Mouse (Mus musculus): ENCODE results near the gene Ptprm. TPM values are rescaled to one million over a fixed set of nuclear protein-coding genes. Genes with fewer than 3 reads are reported as not detected.

Gene Ptprm
- polyA plus RNA-seq, 1 experiment = 28.1 TPM

- TF ChIP-seq POLR2A (IDR thresholded peaks at IDR 0.05; ENCODE audit: low read depth, low read length) = no peak
- TF ChIP-seq CTCF (IDR thresholded peaks at IDR 0.05; ENCODE audit: borderline replicate concordance, insufficient read depth, low read length) = no peak
- H3K4me1 ChIP-seq (ENCODE audit: control insufficient read depth, insufficient read depth, low read length) = no peaks in the 10 kb centered on the region
- H3K27ac ChIP-seq (ENCODE audit: insufficient read depth, low read length) = no peak overlapping the region
- H3K4me3 ChIP-seq (ENCODE audit: insufficient read depth, low read length) = no peak overlapping the region
Observed at GRCm38 (mm10) chr17:66909901-66910300, 444.4 kb downstream of the Ptprm start.

- H3K4me1 ChIP-seq (ENCODE audit: control insufficient read depth, insufficient read depth, low read length) = no peaks in the 10 kb centered on the region
- H3K27ac ChIP-seq (ENCODE audit: insufficient read depth, low read length) = no peak overlapping the region
- no peak overlapping the region for H3K4me3 ChIP-seq (ENCODE audit: insufficient read depth, low read length)
- TF ChIP-seq POLR2A (IDR thresholded peaks at IDR 0.05; ENCODE audit: low read depth, low read length) = no peak
- no peak for TF ChIP-seq CTCF (IDR thresholded peaks at IDR 0.05; ENCODE audit: borderline replicate concordance, insufficient read depth, low read length)
Observed at GRCm38 (mm10) chr17:66908921-66909320, 445.3 kb downstream of the Ptprm start.

- TF ChIP-seq POLR2A (IDR thresholded peaks at IDR 0.05; ENCODE audit: low read depth, low read length) (no peak), CTCF (IDR thresholded peaks at IDR 0.05; ENCODE audit: borderline replicate concordance, insufficient read depth, low read length) (no peak)
- no peak overlapping the region for H3K4me3 ChIP-seq (ENCODE audit: insufficient read depth, low read length)
- no peaks in the 10 kb centered on the region for H3K4me1 ChIP-seq (ENCODE audit: control insufficient read depth, insufficient read depth, low read length)
- no peak overlapping the region for H3K27ac ChIP-seq (ENCODE audit: insufficient read depth, low read length)
Observed at GRCm38 (mm10) chr17:66894181-66894580, 460.1 kb downstream of the Ptprm start.

GRCm38 (mm10) chr17:66891916-66892315, 462.3 kb downstream of the Ptprm start:
- Histone ChIP-seq H3K27ac (ENCODE audit: insufficient read depth, low read length) (no peak overlapping the region), H3K4me1 (ENCODE audit: control insufficient read depth, insufficient read depth, low read length) (no peaks in the 10 kb centered on the region), H3K4me3 (ENCODE audit: insufficient read depth, low read length) (no peak overlapping the region)
- no peak for TF ChIP-seq POLR2A (IDR thresholded peaks at IDR 0.05; ENCODE audit: low read depth, low read length)
- TF ChIP-seq CTCF (IDR thresholded peaks at IDR 0.05; ENCODE audit: borderline replicate concordance, insufficient read depth, low read length) = no peak

GRCm38 (mm10) chr17:66891067-66891862, 463.0 kb downstream of the Ptprm start:
- Histone ChIP-seq H3K27ac (ENCODE audit: insufficient read depth, low read length) (no peak overlapping the region), H3K4me3 (ENCODE audit: insufficient read depth, low read length) (no peak overlapping the region), H3K4me1 (ENCODE audit: control insufficient read depth, insufficient read depth, low read length) (no peaks in the 10 kb centered on the region)
- no peak for TF ChIP-seq CTCF (IDR thresholded peaks at IDR 0.05; ENCODE audit: borderline replicate concordance, insufficient read depth, low read length)
- TF ChIP-seq POLR2A (IDR thresholded peaks at IDR 0.05; ENCODE audit: low read depth, low read length) = no peak

- no peaks in the 10 kb centered on the region for H3K4me1 ChIP-seq (ENCODE audit: control insufficient read depth, insufficient read depth, low read length)
- no peak for TF ChIP-seq POLR2A (IDR thresholded peaks at IDR 0.05; ENCODE audit: low read depth, low read length)
- H3K27ac ChIP-seq (ENCODE audit: insufficient read depth, low read length) = no peak overlapping the region
- no peak overlapping the region for H3K4me3 ChIP-seq (ENCODE audit: insufficient read depth, low read length)
Observed at GRCm38 (mm10) chr17:66882304-66882703, 472.0 kb downstream of the Ptprm start.

- Histone ChIP-seq H3K27ac (ENCODE audit: insufficient read depth, low read length) (no peak overlapping the region), H3K4me1 (ENCODE audit: control insufficient read depth, insufficient read depth, low read length) (no peaks in the 10 kb centered on the region), H3K4me3 (ENCODE audit: insufficient read depth, low read length) (no peak overlapping the region)
- TF ChIP-seq CTCF (IDR thresholded peaks at IDR 0.05; ENCODE audit: borderline replicate concordance, insufficient read depth, low read length) = no peak
- no peak for TF ChIP-seq POLR2A (IDR thresholded peaks at IDR 0.05; ENCODE audit: low read depth, low read length)
Observed at GRCm38 (mm10) chr17:66880969-66881701, 473.1 kb downstream of the Ptprm start.

- H3K27ac ChIP-seq (ENCODE audit: insufficient read depth, low read length) = no peak overlapping the region
- H3K4me1 ChIP-seq (ENCODE audit: control insufficient read depth, insufficient read depth, low read length) = no peaks in the 10 kb centered on the region
- H3K4me3 ChIP-seq (ENCODE audit: insufficient read depth, low read length) = no peak overlapping the region
- TF ChIP-seq POLR2A (IDR thresholded peaks at IDR 0.05; ENCODE audit: low read depth, low read length) (no peak), CTCF (IDR thresholded peaks at IDR 0.05; ENCODE audit: borderline replicate concordance, insufficient read depth, low read length) (no peak)
Observed at GRCm38 (mm10) chr17:66879151-66879550, 475.1 kb downstream of the Ptprm start.

- TF ChIP-seq POLR2A (IDR thresholded peaks at IDR 0.05; ENCODE audit: low read depth, low read length) (no peak), CTCF (IDR thresholded peaks at IDR 0.05; ENCODE audit: borderline replicate concordance, insufficient read depth, low read length) (no peak)
Observed at GRCm38 (mm10) chr17:66877582-66877981, 476.7 kb downstream of the Ptprm start.

GRCm38 (mm10) chr17:66874810-66875209, 479.4 kb downstream of the Ptprm start:
- H3K4me3 ChIP-seq (ENCODE audit: insufficient read depth, low read length) = no peak overlapping the region
- no peak overlapping the region for H3K27ac ChIP-seq (ENCODE audit: insufficient read depth, low read length)
- TF ChIP-seq CTCF (IDR thresholded peaks at IDR 0.05; ENCODE audit: borderline replicate concordance, insufficient read depth, low read length) (no peak), POLR2A (IDR thresholded peaks at IDR 0.05; ENCODE audit: low read depth, low read length) (no peak)
- H3K4me1 ChIP-seq (ENCODE audit: control insufficient read depth, insufficient read depth, low read length) = no peaks in the 10 kb centered on the region; the same call in 1 of the 2 replicates

More at GRCm38 (mm10) chr17:66877582-66877981, 476.7 kb downstream of the Ptprm start:
- Histone ChIP-seq H3K27ac (ENCODE audit: insufficient read depth, low read length) (no peak overlapping the region), H3K4me3 (ENCODE audit: insufficient read depth, low read length) (no peak overlapping the region), H3K4me1 (ENCODE audit: control insufficient read depth, insufficient read depth, low read length) (no peaks in the 10 kb centered on the region; the same call in 1 of the 2 replicates)

Measured in embryonic fibroblast, embryonic 13.5 days (primary cell).